Mouse (Mus musculus) embryonic facial prominence, embryonic 11.5 days (tissue): ENCODE measurements around the gene Arxes2. TPM values are rescaled to one million over a fixed set of nuclear protein-coding genes. Genes with fewer than 3 reads are reported as not detected.
"Not testable (repeated sequence)": the region's sequence is repeated elsewhere in the genome, so short reads cannot be mapped to it uniquely, and the experiment has no call there.

Source experiments
- ATAC-seq: fragments of 200-750 bp; cut with Nextera tagmentation; replicated peaks from 2 replicates; pipeline ENCODE4 v1.8.0; 2017; ENCODE audit warnings: low read depth; ENCODE audit not compliant: insufficient number of reproducible peaks, low FRiP score, low TSS enrichment
- DNase-seq: peaks from one replicate; pipeline ENCODE4 v3.0.0-alpha.2; 2015; ENCODE audit warnings: low spot score
- H3K27ac ChIP-seq: fragments of 300-500 bp; sonication (generic); replicated peaks from 2 replicates; pipeline ENCODE4 v1.5.1; 2014; ENCODE audit warnings: mild to moderate bottlenecking, low read depth, low read length, control low read depth
- H3K27me3 ChIP-seq: fragments of 300-500 bp; sonication (generic); 2 replicates; pipeline ENCODE4 v1.6.1; 2014; ENCODE audit warnings: mild to moderate bottlenecking, low read length, moderate library complexity, mixed read lengths; ENCODE audit not compliant: control insufficient read depth, insufficient read depth
- H3K36me3 ChIP-seq: fragments of 300-500 bp; sonication (generic); replicated peaks from 2 replicates; pipeline ENCODE4 v1.6.1; 2014; ENCODE audit warnings: low read depth, mild to moderate bottlenecking, low read length, moderate library complexity, mixed read lengths; ENCODE audit not compliant: control insufficient read depth, insufficient read depth
- H3K4me1 ChIP-seq: fragments of 300-500 bp; sonication (generic); 2 replicates; pipeline ENCODE4 v1.6.1; 2014; ENCODE audit warnings: low read length, mixed read lengths; ENCODE audit not compliant: control insufficient read depth, insufficient read depth
- H3K4me2 ChIP-seq: fragments of 300-500 bp; sonication (generic); 2 replicates; pipeline ENCODE4 v1.6.1; 2014; ENCODE audit warnings: low read depth, mild to moderate bottlenecking, control low read depth, low read length, moderate library complexity
- H3K4me3 ChIP-seq: fragments of 300-500 bp; sonication (generic); 2 replicates; pipeline ENCODE4 v1.5.1; 2014; ENCODE audit warnings: low read depth, low read length, control low read depth
- H3K9ac ChIP-seq: fragments of 300-500 bp; sonication (generic); replicated peaks from 2 replicates; pipeline ENCODE4 v1.6.1; 2014; ENCODE audit warnings: mild to moderate bottlenecking, control low read depth, low read length
- H3K9me3 ChIP-seq: fragments of 300-500 bp; sonication (generic); replicated peaks from 2 replicates; pipeline ENCODE4 v1.6.1; 2016; ENCODE audit warnings: mild to moderate bottlenecking, low read length, inconsistent platforms, mixed read lengths; ENCODE audit not compliant: control insufficient read depth
- WGBS: fragments of 180-500 bp; shearing (Covaris S2); extraction: QIAGEN DNeasy Blood & Tissue Kit; methylation state at CpG from one replicate; pipeline ENCODE4 v1.1.7; 2014; 5-methylcytosine and 5-hydroxymethylcytosine counted together
- polyA plus RNA-seq: library from polyadenylated mRNA; unstranded; fragments of >200 nt; fragmentation: Nextera tagmentation; extraction: Ambion mirVana; gene quantifications from 2 replicates; pipeline ENCODE4 v1.2.1, GENCODE M21; 2014

Gene Arxes2
- polyA plus RNA-seq: 126 and 134 TPM in 2 replicates

DNA sequence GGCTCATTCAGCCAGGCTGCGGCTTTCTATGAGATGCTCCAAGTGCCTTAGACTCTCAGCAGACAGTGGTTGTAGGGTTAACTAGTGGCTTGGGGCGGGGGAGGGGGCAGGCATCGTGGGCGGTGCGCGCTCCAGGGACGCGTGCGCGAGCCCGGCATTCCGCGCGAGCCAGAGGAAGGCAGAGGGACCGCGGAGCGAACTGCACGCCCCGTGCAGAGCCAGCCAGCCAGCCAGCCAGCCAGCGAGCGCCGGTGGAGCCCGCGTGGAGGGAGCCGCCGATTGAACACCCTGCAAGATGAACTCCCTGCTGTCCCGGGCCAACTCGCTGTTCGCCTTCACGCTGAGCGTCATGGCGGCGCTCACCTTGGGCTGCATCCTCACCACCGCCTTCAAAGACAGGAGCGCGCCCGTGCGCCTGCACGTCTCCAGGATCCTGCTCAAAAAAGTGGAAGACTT lies at the start of gene Arxes2:
TSS of gene Arxes2 (plus strand) at position 161 of the 456 bp plus-strand sequence.
- not testable (repeated sequence) for H3K9ac ChIP-seq, H3K9me3 ChIP-seq, H3K27me3 ChIP-seq, DNase-seq, H3K27ac ChIP-seq, H3K4me2 ChIP-seq, H3K4me1 ChIP-seq, H3K36me3 ChIP-seq
- peak within 1 kb of the TSS; percentile 25 for H3K4me3 ChIP-seq
- peak; percentile 88 for ATAC-seq
- WGBS: 16% methylated on average over 6 of the region's 39 CpGs

- no peak overlapping the region for H3K4me3 ChIP-seq
- H3K36me3 ChIP-seq: no peaks in the 10 kb centered on the region
- no peak overlapping the region for H3K27ac ChIP-seq
- DNase-seq (no peak), ATAC-seq (no peak)
- no peak overlapping the region for H3K9ac ChIP-seq
- H3K27me3 ChIP-seq: no peaks in the 10 kb centered on the region
- no peaks in the 10 kb centered on the region for H3K4me1 ChIP-seq
- H3K9me3 ChIP-seq: no peaks in the 10 kb centered on the region
- no peak overlapping the region for H3K4me2 ChIP-seq
- 83% methylated on average over 1 of the region's 1 CpGs for WGBS
These were observed 44.8 kb upstream of the Arxes2 start for GRCm38 (mm10) chrX:135948699-135949437.

DNA sequence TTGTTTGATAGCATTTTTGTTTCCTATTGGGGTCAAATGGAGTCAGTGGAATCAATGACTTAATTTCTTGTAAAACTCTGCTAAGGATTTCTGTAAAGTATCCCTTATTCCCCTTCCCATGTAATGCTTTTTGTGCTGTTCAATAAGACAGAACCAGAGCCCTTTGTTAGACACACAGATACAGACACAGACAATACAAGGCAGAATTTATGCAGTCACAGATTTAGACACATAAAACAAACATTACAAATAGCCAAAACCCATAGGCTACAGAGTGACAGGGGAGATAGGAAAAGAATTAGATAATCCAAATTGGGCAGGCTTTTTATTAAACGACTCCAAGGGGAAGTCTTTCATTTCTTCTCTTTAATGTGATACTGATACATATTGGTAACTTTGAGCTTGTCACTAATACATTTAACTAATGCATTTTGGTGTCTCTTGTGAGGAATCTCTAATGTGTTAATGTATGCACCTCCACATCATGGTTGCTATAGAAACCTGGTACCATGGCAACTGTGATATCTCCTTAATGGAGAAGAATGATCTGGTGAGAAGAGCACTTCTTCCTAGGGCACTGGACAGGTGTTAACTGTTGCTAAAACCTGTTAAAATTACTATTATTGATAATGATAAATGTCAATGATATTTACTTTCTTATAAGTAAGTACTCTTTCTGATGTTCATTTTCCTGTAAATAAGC lies 36.5 kb upstream of the Arxes2 start:
- 82% methylated on average over 1 of the region's 1 CpGs for WGBS

DNA sequence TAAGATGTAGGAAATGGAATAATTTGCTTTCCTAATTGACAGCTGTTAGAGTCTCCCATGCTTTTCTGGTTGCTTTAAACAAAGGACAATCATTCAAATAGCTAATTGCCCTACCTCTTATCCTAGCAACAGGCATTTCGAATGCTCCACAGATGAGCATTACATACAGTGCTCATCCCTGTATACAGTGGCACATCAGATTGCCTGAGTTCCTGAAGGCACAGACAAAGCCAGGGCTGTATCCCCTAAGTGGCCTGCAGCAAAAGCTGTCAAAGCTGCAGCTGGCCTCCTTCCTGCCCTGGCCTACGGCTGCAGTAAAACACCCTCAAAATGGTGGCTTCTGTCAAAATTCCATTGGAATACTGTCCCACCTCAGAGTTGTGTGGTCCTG lies 35.9 kb upstream of the Arxes2 start:
- H3K27ac ChIP-seq: no peak overlapping the region
- ATAC-seq (no peak), DNase-seq (no peak)
- H3K4me1 ChIP-seq: no peaks in the 10 kb centered on the region
- 70% methylated on average over 2 of the region's 2 CpGs for WGBS
- H3K4me3 ChIP-seq: no peak overlapping the region
- no peak overlapping the region for H3K4me2 ChIP-seq
- H3K9me3 ChIP-seq: no peaks in the 10 kb centered on the region
- no peaks in the 10 kb centered on the region for H3K27me3 ChIP-seq
- no peaks in the 10 kb centered on the region for H3K36me3 ChIP-seq
- no peak overlapping the region for H3K9ac ChIP-seq

More for the DNA sequence above, 36.5 kb upstream of the Arxes2 start:
- Histone ChIP-seq H3K27ac (no peak overlapping the region), H3K4me1 (no peaks in the 10 kb centered on the region), H3K4me3 (no peak overlapping the region), H3K4me2 (no peak overlapping the region), H3K9me3 (no peaks in the 10 kb centered on the region), H3K36me3 (no peaks in the 10 kb centered on the region), H3K27me3 (no peaks in the 10 kb centered on the region), H3K9ac (no peak overlapping the region)
- ATAC-seq (no peak), DNase-seq (no peak)

DNA sequence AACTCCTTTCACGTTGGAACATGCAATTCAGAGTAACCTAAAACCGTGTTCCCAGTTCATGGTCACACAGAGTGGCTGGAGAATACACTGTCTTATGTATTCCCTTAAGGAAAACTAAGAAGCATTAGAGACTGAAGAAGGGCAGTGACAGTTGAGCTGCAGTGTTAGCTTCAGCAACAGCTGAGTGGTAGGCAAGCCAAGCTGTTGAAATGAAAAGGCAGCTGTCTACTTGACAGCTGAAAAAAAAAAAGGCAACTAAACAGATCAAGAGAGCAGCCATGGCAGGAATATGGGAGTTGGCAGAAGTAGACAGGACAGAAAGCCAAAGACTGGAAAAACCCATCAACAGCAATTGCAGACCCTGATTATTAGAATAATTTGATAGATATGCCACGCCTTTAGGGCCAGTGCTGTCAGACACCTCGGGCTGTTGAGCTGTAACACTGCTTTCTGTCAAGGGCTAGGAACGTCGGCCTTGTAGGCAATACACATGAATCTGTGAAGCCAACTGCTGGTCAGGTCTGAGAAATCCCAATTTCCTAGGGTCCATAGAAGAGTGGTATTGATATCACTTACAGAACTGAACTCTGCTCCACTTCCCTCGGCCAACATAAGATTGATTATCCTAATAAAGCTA lies 34.9 kb upstream of the Arxes2 start:
- Histone ChIP-seq H3K36me3 (no peaks in the 10 kb centered on the region), H3K4me2 (no peak overlapping the region), H3K27ac (no peak overlapping the region), H3K27me3 (no peaks in the 10 kb centered on the region), H3K4me1 (no peaks in the 10 kb centered on the region), H3K4me3 (no peak overlapping the region), H3K9ac (no peak overlapping the region), H3K9me3 (no peaks in the 10 kb centered on the region)
- ATAC-seq: no peak
- no peak for DNase-seq
- WGBS: 82% methylated on average over 7 of the region's 7 CpGs

DNA sequence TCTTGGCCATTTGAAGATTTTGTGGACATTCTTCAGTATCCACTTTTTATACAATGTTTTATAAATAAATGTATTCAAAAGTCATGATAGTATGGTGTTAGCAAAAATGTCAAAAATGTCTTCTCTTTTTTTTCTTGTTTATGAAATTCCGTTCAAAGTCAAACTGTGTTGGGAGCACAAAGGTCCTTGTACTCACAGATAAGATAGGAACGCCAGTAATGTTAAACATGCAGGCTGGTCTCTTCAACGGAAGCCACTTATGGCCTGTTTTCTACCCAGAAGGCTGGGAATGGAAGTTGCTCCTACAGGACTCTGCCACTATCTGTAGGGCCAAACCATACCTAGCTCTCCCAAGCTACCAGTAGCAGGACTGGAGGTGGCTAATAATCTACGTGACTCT lies 34.1 kb upstream of the Arxes2 start:
- no peak for DNase-seq
- no peaks in the 10 kb centered on the region for H3K4me1 ChIP-seq
- no peaks in the 10 kb centered on the region for H3K27me3 ChIP-seq
- H3K36me3 ChIP-seq: no peaks in the 10 kb centered on the region
- no peak overlapping the region for H3K27ac ChIP-seq
- H3K9ac ChIP-seq: no peak overlapping the region
- H3K9me3 ChIP-seq: no peaks in the 10 kb centered on the region
- no peak overlapping the region for H3K4me3 ChIP-seq
- no peak for ATAC-seq
- 83% methylated on average over 4 of the region's 4 CpGs for WGBS
- H3K4me2 ChIP-seq: no peak overlapping the region

GRCm38 (mm10) chrX:135962342-135962741 lies 31.3 kb upstream of the Arxes2 start:
- H3K27me3 ChIP-seq: no peaks in the 10 kb centered on the region
- WGBS: 61% methylated on average over 2 of the region's 2 CpGs

DNA sequence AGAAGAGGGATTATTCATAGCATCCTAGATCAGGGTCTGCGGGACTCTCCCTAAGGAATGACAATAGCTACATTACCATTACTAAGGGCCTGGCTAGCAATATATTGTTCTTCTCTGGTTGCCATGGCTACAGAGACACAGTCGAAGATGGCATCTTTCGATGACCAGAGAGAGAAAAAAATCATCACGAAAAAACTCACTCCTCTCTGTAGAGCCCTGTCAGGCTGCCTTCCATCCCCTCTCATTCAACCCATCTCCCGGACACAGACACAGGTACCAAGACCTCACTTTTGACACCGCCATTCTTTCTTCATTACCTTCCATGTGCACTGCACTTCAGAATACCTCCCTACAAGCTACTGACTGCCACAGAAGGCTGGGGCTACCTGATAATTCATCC lies 30.5 kb upstream of the Arxes2 start:
- H3K27ac ChIP-seq: no peak overlapping the region
- no peaks in the 10 kb centered on the region for H3K36me3 ChIP-seq
- WGBS: 55% methylated on average over 6 of the region's 6 CpGs
- no peaks in the 10 kb centered on the region for H3K9me3 ChIP-seq
- H3K4me2 ChIP-seq: no peak overlapping the region
- ATAC-seq (no peak), DNase-seq (no peak)
- no peaks in the 10 kb centered on the region for H3K27me3 ChIP-seq
- no peaks in the 10 kb centered on the region for H3K4me1 ChIP-seq
- no peak overlapping the region for H3K9ac ChIP-seq
- no peak overlapping the region for H3K4me3 ChIP-seq

More at GRCm38 (mm10) chrX:135962342-135962741, 31.3 kb upstream of the Arxes2 start:
- no peaks in the 10 kb centered on the region for H3K36me3 ChIP-seq
- no peak overlapping the region for H3K9ac ChIP-seq
- no peak for DNase-seq
- no peak for ATAC-seq
- H3K9me3 ChIP-seq: no peaks in the 10 kb centered on the region
- H3K27ac ChIP-seq: no peak overlapping the region
- no peak overlapping the region for H3K4me3 ChIP-seq
- H3K4me2 ChIP-seq: no peak overlapping the region
- no peaks in the 10 kb centered on the region for H3K4me1 ChIP-seq
